Mouse (Mus musculus): ENCODE data around the gene Cct8l1. TPM values are rescaled to one million over a fixed set of nuclear protein-coding genes. Genes with fewer than 3 reads are reported as not detected.
A peak's percentile ranks its signal among the peaks of the same experiment; 100 is the strongest.

Gene Cct8l1
- 0.08 TPM in 1 of 2 replicates, not detected in the other for total RNA-seq (2014; rRNA removed; ENCODE audit: low replicate concordance)
- polyA plus RNA-seq (2015; fragmentation: Nextera tagmentation; extraction: Ambion mirVana): not detected in 2 replicates

- no peak within 1 kb of the TSS for H3K4me2 ChIP-seq (ENCODE audit: low read depth, low read length)
- H3K9ac ChIP-seq (replicated peaks; ENCODE audit: low read depth, low read length): no peak within 1 kb of the TSS
- 86% methylated on average over 5 of the region's 5 CpGs for WGBS
- H3K4me1 ChIP-seq (ENCODE audit: control insufficient read depth, insufficient read depth): no peaks in the 10 kb centered on the region
- H3K9me3 ChIP-seq (replicated peaks; ENCODE audit: control insufficient read depth, low read length): no peaks in the 10 kb centered on the region
- TF ChIP-seq CTCF (IDR thresholded peaks at IDR 0.05; ENCODE audit: low read depth) (no peak), EP300 (IDR thresholded peaks at IDR 0.05; ENCODE audit: low read depth) (no peak)
- no peaks in the 10 kb centered on the region for H3K27me3 ChIP-seq (ENCODE audit: control insufficient read depth, insufficient read depth, low read length)
- no peaks in the 10 kb centered on the region for H3K36me3 ChIP-seq (replicated peaks; ENCODE audit: control insufficient read depth, insufficient read depth, low read length)
- no peak within 1 kb of the TSS for H3K4me3 ChIP-seq (ENCODE audit: low read depth, low read length)
- ATAC-seq (ENCODE audit: insufficient read depth, low read depth) (no peak), DNase-seq (ENCODE audit: low spot score) (no peak)
- H3K27ac ChIP-seq (ENCODE audit: low read depth): no peak within 1 kb of the TSS
These were observed at the start of gene Cct8l1 for GRCm38 (mm10) chr5:25515767-25516166. Cct8l1 (plus strand) TSS chr5:25516067.

- DNase-seq (ENCODE audit: low spot score) (peak; percentile 67), ATAC-seq (ENCODE audit: insufficient read depth, low read depth) (no peak; the same call in 1 of the 2 replicates)
- TF ChIP-seq CTCF (IDR thresholded peaks at IDR 0.05; ENCODE audit: low read depth): no peak
- TF ChIP-seq EP300 (IDR thresholded peaks at IDR 0.05; ENCODE audit: low read depth): no peak
- WGBS: 8% methylated on average over 6 of the region's 6 CpGs
- H3K9me3 ChIP-seq (replicated peaks; ENCODE audit: control insufficient read depth, low read length): no peaks in the 10 kb centered on the region
- H3K4me1 ChIP-seq (ENCODE audit: control insufficient read depth, insufficient read depth): no peaks in the 10 kb centered on the region
- H3K27me3 ChIP-seq (ENCODE audit: control insufficient read depth, insufficient read depth, low read length): no peaks in the 10 kb centered on the region
- peak overlapping the region; percentile 54 for H3K4me2 ChIP-seq (ENCODE audit: low read depth, low read length)
- 0 out of 2 replicates have a peak overlapping the region, but pooled peaks have one; percentile 35 for H3K9ac ChIP-seq (replicated peaks; ENCODE audit: low read depth, low read length)
- peak overlapping the region; percentile 46 for H3K4me3 ChIP-seq (ENCODE audit: low read depth, low read length)
- no peaks in the 10 kb centered on the region for H3K36me3 ChIP-seq (replicated peaks; ENCODE audit: control insufficient read depth, insufficient read depth, low read length)
- H3K27ac ChIP-seq (ENCODE audit: low read depth): 0 out of 2 replicates have a peak overlapping the region, but pooled peaks have one; percentile 34
These were observed 43.8 kb upstream of the Cct8l1 start for GRCm38 (mm10) chr5:25472070-25472469.

GRCm38 (mm10) chr5:25475789-25476188, 40.1 kb upstream of the Cct8l1 start:
- H3K4me1 ChIP-seq (ENCODE audit: control insufficient read depth, insufficient read depth): no peaks in the 10 kb centered on the region

DNA sequence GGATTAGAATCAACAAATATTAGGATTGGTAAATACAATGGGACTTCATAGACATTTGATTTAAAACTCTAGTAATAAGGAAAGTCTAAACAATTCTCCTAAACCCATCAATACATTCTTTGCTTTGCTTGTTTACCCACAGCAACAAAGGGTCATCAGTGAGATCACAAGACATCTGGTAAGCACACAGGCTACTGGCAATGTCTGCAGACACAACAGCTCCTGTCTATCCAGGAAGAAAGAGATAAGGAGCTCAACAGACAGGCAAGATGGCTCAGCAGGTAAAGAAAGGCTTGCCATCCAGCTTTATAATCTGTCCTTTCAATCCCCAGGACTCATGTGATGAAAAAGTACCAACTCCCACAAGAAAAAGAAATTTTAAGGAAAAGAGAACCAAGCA, 37.0 kb upstream of the Cct8l1 start:
- ATAC-seq (ENCODE audit: insufficient read depth, low read depth): no peak
- no peak for TF ChIP-seq EP300 (IDR thresholded peaks at IDR 0.05; ENCODE audit: low read depth)
- TF ChIP-seq CTCF (IDR thresholded peaks at IDR 0.05; ENCODE audit: low read depth): no peak
- Histone ChIP-seq H3K36me3 (replicated peaks; ENCODE audit: control insufficient read depth, insufficient read depth, low read length) (no peaks in the 10 kb centered on the region), H3K4me1 (ENCODE audit: control insufficient read depth, insufficient read depth) (no peaks in the 10 kb centered on the region), H3K9me3 (replicated peaks; ENCODE audit: control insufficient read depth, low read length) (no peaks in the 10 kb centered on the region), H3K4me2 (ENCODE audit: low read depth, low read length) (no peak overlapping the region), H3K4me3 (ENCODE audit: low read depth, low read length) (no peak overlapping the region), H3K9ac (replicated peaks; ENCODE audit: low read depth, low read length) (no peak overlapping the region), H3K27ac (ENCODE audit: low read depth) (no peak overlapping the region), H3K27me3 (ENCODE audit: control insufficient read depth, insufficient read depth, low read length) (no peaks in the 10 kb centered on the region)
- no peak for DNase-seq (ENCODE audit: low spot score)

More at GRCm38 (mm10) chr5:25475789-25476188, 40.1 kb upstream of the Cct8l1 start:
- Histone ChIP-seq H3K36me3 (replicated peaks; ENCODE audit: control insufficient read depth, insufficient read depth, low read length) (no peaks in the 10 kb centered on the region), H3K4me2 (ENCODE audit: low read depth, low read length) (no peak overlapping the region), H3K4me3 (ENCODE audit: low read depth, low read length) (no peak overlapping the region), H3K9ac (replicated peaks; ENCODE audit: low read depth, low read length) (no peak overlapping the region), H3K27ac (ENCODE audit: low read depth) (no peak overlapping the region), H3K9me3 (replicated peaks; ENCODE audit: control insufficient read depth, low read length) (no peaks in the 10 kb centered on the region), H3K27me3 (ENCODE audit: control insufficient read depth, insufficient read depth, low read length) (no peaks in the 10 kb centered on the region)
- TF ChIP-seq CTCF (IDR thresholded peaks at IDR 0.05; ENCODE audit: low read depth): no peak
- no peak for TF ChIP-seq EP300 (IDR thresholded peaks at IDR 0.05; ENCODE audit: low read depth)
- ATAC-seq (ENCODE audit: insufficient read depth, low read depth): no peak
- DNase-seq (ENCODE audit: low spot score): no peak
- 60% methylated on average over 2 of the region's 2 CpGs for WGBS

- Histone ChIP-seq H3K4me3 (ENCODE audit: low read depth, low read length) (peak overlapping the region; percentile 100), H3K27ac (ENCODE audit: low read depth) (no peak overlapping the region), H3K9ac (replicated peaks; ENCODE audit: low read depth, low read length) (peak overlapping the region; percentile 98; the same call in 1 of the 2 replicates), H3K4me1 (ENCODE audit: control insufficient read depth, insufficient read depth) (peaks cover 9% of the 10 kb centered on the region), H3K27me3 (ENCODE audit: control insufficient read depth, insufficient read depth, low read length) (no peaks in the 10 kb centered on the region), H3K4me2 (ENCODE audit: low read depth, low read length) (peak overlapping the region; percentile 87), H3K9me3 (replicated peaks; ENCODE audit: control insufficient read depth, low read length) (no peaks in the 10 kb centered on the region), H3K36me3 (replicated peaks; ENCODE audit: control insufficient read depth, insufficient read depth, low read length) (no peaks in the 10 kb centered on the region)
- DNase-seq (ENCODE audit: low spot score) (no peak), ATAC-seq (ENCODE audit: insufficient read depth, low read depth) (no peak)
- WGBS: 57% methylated on average over 2 of the region's 2 CpGs
- TF ChIP-seq CTCF (IDR thresholded peaks at IDR 0.05; ENCODE audit: low read depth) (no peak), EP300 (IDR thresholded peaks at IDR 0.05; ENCODE audit: low read depth) (no peak)
These were observed 19.2 kb upstream of the Cct8l1 start for GRCm38 (mm10) chr5:25496652-25497051.

DNA sequence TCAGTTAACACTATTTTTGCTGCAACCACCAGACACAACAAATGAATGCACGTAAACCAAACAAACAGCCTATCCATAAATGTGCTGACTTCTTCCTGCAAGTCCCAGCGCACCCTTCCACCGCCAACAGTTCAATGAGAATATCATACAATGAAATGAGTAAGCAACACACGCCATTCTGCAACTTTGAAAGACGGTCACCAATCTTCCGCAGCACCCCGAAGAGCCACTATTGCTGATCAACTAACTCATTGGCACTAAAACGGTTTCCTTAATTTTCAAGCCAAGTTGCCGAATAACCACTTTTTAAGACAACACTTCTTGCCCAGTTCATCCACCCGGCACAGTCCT, 18.5 kb upstream of the Cct8l1 start:
- peak overlapping the region; percentile 98 for H3K9ac ChIP-seq (replicated peaks; ENCODE audit: low read depth, low read length)
- H3K27ac ChIP-seq (ENCODE audit: low read depth): peak overlapping the region; percentile 98
- TF ChIP-seq EP300 (IDR thresholded peaks at IDR 0.05; ENCODE audit: low read depth) (no peak), CTCF (IDR thresholded peaks at IDR 0.05; ENCODE audit: low read depth) (no peak)
- H3K4me1 ChIP-seq (ENCODE audit: control insufficient read depth, insufficient read depth): peaks cover 9% of the 10 kb centered on the region
- no peaks in the 10 kb centered on the region for H3K27me3 ChIP-seq (ENCODE audit: control insufficient read depth, insufficient read depth, low read length)
- ATAC-seq (ENCODE audit: insufficient read depth, low read depth) (no peak), DNase-seq (ENCODE audit: low spot score) (peak; percentile 16)
- peak overlapping the region; percentile 87 for H3K4me2 ChIP-seq (ENCODE audit: low read depth, low read length)
- no peaks in the 10 kb centered on the region for H3K9me3 ChIP-seq (replicated peaks; ENCODE audit: control insufficient read depth, low read length)
- under 1% methylated on average over 10 of the region's 10 CpGs for WGBS
- no peaks in the 10 kb centered on the region for H3K36me3 ChIP-seq (replicated peaks; ENCODE audit: control insufficient read depth, insufficient read depth, low read length)
- H3K4me3 ChIP-seq (ENCODE audit: low read depth, low read length): peak overlapping the region; percentile 100

Data from heart, postnatal 0 days (tissue).